Mouse (Mus musculus) testis, postnatal 10 days (tissue): ENCODE results near the gene Rhbdl2.
A peak's percentile ranks its signal among the peaks of the same experiment; 100 is the strongest.

ENCODE experiments used
- DNase-seq: peaks from one replicate; pipeline ENCODE4 v3.0.0; 2021; ENCODE audit warnings: low spot score

Gene Rhbdl2

DNA sequence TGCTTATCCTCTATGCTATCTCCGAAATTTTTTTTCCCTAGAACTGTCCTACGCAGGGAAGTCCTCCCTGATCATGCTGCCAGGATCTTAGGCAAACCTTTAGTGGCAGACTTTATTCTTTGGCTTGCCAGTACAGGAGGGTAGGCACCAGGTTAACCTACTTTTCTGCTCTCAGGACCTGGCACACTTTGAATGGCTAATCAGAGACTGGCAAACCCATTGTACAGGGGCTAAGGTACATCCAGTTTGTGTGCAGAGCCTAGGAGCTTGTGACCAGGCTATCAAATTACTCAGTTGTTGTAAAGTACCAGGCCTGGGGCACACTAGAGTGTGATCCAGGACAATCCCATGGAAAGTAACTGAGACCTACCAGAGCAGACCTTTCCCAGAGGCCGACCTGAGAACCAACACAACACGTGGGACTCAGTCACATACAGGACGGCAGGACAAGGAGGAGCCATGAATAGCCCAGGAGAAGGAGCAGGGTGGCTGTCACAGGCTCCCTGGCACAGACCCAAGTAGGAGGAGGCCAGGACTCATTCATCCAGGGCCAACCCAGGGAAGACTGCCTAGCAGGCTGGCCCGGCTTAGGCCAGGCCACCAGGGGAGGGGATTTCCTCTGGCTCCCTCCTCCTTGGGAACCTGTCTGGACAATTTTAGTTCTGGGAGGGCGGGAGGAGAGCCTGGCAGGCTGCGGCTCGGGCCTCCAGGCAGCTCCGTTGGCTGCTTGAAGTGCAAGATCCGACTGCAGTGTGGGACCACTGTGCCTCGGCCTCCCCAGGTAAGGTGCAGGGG, at the start of gene Rhbdl2:
Gene Rhbdl2, plus strand, starts transcription at position 684 of the 795 bp plus-strand sequence.
- DNase-seq = peak; percentile 73

DNA sequence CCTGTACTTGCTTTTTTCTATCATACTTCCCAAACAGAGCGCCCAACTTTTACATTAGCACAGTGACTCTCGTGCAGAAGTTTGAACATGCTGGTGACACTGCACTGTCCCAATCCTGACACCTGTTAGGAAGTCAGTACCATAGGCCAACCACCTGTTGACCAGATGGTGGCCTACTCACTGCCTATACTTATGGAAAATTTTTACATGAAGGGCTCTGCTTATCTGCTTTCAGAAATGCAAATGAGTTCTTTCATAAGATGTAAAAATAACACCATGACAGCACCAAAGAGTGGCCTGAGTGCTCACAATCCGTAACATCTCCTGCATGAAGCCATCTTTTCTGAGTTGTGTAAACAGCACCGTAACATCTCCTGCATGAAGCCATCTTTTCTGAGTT, 49.0 kb upstream of the Rhbdl2 start:
- no peak for DNase-seq

DNA sequence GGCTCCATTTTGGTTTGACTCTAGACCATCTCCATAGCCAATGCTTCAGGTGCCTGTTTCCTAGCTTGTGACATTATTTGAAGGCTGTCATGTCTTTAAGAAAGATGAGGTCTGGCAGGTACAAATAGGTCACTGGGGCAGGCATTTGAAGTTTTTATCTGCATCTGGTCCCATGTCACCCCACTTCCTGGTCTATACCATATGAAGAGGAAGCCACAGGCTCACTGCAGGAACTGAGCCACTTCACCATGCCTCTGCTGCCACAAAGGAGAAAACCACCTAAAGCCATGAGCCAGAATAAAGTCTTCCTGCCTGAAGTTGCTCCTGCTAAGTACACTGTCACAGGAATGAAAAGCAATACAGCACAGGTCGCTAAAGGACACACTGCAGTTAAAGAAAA, 44.8 kb upstream of the Rhbdl2 start:
- no peak for DNase-seq

DNA sequence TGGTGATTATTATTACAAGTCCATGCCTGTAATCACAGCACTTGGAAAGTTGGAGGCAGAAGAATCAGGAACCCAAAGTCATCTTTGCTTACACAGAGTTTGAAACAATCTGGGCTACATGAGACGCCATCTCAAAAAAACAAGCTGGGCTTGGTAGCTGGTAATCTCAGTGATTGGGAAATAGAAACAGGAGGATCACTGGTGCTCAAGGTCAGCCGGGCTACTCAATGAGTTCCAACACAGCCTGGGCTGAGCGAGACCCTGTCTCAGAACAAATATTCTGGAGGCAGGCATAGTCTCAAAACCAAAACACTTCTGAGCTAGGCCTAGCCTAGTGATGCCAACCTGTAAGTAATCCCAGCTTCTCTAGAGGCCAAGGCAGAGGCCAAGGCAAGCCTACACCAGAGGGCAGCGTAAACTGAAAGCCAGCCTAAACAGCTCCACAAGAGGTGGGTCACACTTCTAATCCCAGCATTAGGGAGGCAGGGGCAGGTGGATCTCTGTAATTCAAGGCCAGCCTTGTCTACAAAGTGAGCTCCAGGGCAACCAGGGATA, 42.4 kb upstream of the Rhbdl2 start:
- DNase-seq = no peak

DNA sequence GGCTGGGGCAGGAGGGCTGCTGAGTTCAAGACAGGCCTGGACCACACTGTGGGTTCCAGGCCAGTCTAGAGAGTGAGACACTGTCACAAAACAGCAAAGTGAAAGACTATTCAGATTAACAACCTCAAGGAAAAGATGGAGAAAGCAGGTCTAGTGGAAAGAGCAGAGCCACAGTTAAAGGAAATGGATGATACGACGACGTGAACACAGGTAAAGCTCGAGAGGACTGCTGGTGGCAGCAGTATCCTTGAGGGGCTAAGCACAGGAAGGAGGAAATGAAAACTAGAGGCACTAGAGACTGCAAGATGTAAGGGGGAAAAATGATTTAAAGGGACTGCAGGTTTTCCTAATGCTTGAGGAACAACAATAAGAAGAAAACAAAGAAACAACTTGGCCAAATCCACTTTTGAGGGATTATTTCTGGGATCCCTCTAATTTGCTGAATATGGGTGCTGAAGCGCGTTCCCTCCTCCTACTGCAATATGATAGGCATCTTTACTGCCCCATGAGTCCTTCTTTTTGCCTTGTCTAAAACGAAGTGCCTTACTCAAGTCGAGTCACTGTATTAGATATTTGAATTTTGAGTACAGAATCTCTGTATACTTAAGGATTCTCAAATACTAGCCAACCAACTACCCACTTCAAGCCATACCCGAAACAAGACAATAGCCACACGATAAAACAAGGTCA, 38.8 kb upstream of the Rhbdl2 start:
- no peak for DNase-seq

DNA sequence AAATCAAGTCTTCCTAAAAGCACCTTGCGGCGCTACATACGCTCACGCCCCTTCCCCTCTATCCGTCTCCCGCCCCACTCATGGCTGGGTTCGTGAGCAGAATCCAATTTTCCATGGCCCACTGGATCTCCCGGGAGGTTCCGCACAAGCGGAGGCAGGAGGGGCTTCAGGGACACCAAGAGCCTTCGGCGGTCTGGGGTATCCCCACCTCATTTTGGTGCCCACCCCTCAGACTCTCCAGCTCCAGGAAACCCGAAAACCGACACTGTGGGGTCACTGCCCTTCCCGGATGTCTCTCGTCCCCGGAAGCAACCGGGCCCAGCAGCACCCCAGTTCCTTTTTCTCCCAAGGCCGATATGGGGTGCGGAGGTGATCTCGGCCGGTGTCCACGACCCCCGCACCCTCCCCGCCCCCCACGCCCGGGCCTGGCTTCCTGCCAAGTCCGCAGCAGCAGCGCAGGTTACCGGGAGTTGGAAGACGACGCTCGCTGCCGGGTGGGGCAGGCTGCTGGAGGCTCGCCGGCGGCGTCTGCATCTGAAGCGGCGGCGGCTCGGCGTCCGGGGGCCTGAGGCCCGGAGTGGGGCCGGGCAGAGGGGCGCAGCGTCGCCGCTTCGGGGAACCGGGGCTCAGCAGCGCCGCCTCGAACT, 38.1 kb upstream of the Rhbdl2 start:
- DNase-seq = peak; percentile 84

DNA sequence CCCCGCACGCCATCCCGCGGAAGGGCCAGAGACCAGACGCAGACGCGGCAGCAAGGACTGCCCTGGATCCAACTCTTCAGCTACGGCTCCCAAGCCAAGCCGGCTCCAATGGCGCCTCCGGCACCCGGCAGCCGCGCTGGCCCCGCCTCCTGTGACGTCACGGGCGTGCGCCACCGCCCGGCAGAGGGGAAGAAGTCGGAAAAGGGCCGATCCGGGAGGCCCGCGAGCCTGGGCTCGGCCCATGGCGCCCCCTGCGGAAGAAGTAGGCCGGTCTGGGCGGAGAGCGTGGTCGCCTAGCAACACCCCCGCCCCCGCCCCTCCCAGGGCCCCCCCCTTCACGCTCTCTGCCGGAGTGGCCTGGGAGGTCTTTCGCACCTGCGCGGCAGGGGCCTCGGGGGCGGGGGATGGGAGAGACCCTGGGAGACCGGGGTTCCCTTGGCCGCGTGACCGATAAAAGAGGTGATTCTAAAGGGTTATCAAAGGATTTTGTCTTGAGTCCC, 37.5 kb upstream of the Rhbdl2 start, which contains the start of gene Akirin1:
Gene Akirin1, minus strand, starts transcription at position 194 of the 500 bp plus-strand sequence.
- DNase-seq = peak; percentile 99

DNA sequence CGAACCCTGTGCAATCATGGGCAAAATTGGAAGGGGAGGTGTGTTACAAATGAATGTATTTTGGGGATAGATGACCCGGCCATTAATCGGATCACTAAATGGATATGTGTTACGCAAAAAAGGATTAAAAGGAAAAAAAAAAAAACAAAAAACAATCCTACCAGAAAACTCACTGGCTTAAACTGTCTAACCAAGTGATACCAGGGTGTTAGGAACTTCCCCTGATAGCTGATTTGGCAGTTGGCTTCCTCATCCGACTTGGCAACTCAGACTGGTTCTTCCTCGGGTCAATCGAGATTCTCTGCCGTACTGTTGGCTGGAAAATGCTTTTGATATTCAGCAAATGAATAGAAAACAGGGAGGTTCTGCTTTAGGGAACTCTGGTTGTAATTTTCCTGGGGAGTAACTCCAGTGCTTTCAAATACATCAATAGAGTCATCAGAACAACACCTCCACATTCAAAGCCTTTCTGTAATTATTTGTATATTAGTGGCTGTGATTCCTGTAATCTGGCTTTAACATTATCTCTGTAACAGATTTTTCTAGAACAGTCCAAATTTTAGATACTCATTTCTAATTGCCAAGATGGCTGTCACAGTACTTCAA, 36.9 kb upstream of the Rhbdl2 start:
- DNase-seq = no peak

DNA sequence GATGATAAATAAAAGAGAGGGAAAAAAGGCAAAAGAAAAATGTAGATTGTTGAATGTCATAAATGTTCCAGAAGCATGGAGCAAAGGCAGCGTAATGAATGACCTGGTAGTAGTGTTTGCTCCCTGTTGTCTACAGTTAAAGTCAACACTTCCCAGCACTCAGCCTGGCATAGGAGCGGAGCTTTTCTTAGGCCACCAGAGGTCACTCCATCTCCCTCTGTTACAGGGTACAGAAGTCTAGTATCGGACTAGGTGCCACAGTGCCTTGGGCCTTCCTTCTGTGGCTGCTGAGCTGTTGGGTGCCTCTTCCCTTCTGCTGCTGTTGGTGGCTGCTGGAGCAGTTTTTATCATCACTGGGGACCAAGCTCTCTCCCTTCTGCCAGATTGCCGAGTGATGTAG, 29.4 kb upstream of the Rhbdl2 start:
- no peak for DNase-seq

DNA sequence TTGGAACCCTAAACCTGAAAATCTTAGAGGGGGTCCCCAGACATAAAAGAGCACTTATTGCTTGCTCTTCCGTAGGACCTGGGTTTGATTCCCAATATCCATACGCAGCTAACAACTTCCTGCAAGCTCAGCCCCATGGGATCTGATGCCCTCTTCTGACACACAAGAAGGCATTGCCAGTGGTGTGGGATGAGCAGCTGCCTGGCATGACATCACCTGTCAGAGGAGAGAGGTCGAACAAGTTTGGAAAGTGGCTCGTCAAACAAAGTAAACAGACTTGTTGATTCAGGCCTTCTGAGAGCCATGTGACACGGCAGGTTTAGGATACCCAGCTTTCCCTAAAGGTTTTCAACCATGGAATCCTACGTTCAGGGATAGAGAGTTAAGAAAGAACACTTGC, 22.6 kb upstream of the Rhbdl2 start:
- DNase-seq = no peak

DNA sequence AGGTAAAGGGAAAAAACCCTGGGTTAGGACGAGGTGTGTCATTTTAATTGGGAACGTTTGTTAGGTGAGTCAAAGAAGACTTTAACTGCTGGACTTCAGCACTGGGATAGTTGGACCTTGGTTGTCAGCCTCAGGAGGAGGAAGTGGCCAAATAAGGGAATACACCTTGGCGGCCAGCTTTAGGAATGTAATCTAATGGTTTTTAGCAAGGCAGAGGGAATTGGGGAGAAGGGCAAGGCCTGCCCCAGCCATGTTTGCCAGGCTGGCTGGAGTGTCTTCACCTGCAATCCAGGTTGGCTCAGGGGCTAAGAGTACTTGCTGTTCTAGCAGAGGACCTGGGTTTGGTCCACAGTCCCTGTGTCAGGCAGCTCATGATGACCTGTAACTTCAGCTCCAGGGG, 19.9 kb upstream of the Rhbdl2 start:
- no peak for DNase-seq

DNA sequence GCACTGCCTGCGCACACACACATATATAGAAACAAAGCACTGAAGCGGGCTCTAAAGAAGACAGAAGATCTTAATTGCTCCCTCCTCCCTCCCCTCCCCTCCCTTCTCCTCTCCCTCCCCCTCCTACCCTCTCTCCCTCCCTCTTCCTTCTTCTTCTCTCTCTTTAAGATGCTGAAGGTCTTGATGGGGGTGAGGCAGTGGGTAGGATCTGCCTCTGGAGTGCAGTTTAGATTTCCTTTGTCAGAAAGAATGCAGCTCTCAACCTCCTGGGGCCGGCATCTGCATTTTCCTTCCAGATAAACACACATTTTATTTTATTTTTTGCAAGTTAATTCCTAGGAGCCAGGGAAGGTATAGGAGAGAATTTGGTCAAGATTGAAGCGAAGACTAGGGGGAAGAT, 19.4 kb upstream of the Rhbdl2 start:
- DNase-seq = no peak

DNA sequence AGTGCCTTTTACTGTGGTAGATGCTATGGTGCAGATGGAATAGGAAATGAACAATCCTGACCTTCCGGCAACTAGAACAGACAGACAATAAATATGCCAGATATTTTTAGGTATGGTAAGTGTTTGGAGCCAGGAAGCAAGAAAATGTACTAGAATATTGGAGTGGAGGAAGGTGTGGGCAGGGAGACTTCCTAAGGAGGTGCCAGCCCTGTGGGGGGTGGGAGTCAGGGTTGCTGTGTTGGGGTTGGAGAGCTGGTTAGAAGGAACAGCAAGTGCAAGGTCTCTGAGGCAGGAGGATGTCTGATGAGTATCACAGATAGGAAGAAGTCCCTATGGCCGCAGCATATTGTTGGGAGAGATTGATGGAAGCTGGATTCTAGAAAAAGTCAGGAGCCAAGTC, 5.0 kb downstream of the Rhbdl2 start:
- no peak for DNase-seq

DNA sequence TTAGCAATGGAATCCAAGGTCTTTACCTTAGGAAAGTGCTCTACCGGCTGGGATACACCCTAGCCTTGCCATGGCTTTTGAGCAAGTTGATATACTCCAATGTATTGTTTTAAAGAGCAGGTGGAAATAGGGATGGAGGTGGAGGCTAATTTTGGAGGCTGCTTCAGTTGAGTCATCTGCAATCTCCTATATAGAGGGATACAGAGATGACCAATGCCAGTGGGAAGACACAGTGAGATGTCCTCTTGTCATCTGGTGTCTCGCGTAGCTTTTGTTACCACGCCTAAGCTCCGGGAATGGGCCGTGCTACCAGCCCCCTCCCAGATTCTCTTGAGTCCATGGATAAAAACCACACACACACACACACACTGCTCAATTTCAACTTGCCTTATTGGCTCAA, 5.5 kb downstream of the Rhbdl2 start:
- DNase-seq = no peak

DNA sequence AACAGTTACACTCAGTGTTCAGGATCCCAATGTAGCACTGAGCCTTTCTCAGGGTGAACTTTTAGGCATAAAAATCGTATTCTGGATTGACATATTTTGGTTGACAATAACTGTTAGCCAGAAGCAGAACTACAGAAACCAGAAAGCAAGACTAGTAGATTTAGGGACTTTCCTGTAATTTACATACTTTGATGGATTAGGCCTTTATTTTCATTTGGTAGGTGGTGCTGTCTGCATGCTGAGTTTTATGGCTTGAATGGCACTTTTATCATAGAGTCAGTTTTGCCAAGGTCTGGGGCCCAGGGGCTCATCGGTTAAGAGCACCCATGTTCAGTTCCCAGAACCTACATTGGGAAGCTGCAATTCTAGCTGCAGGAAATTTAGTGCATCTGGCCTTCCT, 7.4 kb downstream of the Rhbdl2 start:
- no peak for DNase-seq

DNA sequence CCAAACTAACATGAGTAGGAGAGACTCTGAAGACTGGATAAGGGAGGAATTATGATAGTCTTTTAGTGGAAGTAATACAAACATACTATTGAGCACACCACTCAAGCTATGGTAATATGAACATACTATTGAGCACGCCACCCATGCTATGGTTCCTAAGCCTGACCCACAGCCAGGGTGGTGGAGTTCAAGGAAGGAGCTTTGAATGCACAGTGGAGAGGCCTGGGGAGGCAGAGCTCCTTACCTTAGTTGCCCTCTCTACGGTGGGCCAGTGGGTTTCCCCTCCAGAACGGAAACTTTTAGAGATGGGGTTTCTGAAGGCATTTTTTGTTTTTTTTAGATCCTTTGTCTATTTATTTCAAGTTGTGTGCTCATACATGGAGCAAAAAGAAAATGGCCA, 9.7 kb downstream of the Rhbdl2 start:
- DNase-seq = no peak

DNA sequence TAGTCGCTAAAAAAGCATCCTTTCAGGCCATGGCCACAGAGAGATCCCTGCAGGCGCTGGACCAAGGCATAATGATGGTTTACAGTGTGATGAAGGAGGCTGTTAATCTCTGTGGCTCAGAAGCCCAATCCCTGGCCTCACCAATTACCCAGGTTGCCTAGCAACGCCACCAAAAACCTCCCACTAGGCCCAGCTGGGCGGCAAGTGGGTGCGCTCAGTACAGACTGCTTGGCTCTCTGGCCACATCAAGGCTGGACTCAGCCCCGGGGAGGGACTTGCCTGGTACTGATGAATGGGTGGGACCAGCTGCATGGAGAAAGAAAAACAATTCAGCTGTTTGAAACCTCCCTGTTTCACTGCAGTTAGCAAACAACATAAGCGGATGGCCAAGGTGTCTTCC, 10.2 kb downstream of the Rhbdl2 start:
- no peak for DNase-seq

DNA sequence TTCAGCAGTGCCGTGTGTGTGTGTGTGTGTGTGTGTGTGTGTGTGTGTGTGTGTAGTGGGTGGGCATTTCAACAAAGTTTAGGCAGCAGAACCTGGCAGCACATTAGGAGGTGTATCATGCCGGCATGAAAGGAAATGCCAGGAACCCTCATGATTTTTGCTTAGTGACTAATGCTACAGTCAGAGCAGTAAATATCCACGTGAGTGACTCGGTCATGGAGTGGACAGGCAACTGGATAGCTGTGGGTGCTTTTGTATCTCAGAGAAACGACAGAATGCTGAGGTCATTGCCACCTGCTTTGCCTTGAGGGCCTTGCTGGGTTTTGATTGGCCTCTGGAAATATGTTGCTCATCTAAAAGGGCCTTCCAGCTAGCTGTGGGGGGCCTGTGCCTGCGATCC, 16.0 kb downstream of the Rhbdl2 start:
- DNase-seq = no peak

DNA sequence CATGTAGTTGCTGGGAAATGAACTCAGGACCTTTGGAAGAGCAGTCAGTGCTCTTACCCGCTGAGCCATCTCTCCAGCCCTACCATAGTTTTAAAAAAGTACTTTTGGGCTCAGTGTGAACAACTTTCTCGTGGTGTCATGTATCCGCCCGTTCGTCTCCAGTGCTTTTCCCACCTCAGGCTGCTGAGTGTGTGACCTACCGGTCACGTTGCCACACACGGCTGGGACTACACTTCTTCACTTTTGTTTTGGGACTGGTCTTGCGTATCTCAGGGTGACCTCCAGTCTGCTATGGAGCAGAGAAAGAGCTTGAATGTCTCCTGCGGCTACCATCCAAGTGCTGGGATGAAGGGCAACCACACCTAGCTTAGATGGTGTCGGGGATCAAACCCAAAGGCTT, 20.6 kb downstream of the Rhbdl2 start:
- DNase-seq = no peak

DNA sequence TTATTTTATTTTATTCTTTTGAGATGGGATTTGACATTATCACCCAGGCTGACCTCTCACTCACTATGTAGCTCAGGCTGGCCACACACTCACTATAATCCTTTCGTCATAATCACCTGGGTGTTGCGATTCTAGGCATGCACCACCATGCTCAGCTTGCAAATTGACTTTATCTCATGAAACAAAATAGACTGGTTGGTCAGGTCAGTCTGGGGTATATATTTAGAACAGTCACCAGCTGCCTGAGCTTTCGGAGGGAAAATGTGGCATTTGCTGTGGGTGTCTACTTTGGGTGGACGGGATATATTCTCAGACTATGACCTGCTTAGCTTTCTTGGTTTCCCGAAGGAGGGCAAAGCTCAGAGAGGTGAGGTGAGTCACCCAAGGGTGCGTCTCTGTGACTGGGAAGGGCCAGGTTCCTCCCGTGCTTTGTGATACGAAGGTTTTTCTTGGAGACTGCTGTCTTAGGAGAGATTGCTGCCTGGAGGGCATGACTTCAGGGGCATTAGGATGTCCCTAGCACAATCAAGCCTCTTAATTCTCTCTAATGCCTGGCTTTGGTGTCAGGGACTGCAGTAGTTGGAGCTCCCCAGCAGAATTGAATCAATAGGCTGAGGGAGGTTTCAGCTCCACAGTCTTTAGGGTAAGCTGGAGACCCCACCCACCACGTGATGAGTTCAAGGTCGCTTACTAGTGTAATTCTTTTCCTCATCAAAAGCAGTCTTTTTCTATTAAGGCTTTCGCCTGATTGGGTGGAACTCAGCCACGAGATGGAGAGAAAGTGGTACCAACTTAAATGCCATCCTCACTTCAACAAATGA, 23.0 kb downstream of the Rhbdl2 start:
- DNase-seq = no peak

DNA sequence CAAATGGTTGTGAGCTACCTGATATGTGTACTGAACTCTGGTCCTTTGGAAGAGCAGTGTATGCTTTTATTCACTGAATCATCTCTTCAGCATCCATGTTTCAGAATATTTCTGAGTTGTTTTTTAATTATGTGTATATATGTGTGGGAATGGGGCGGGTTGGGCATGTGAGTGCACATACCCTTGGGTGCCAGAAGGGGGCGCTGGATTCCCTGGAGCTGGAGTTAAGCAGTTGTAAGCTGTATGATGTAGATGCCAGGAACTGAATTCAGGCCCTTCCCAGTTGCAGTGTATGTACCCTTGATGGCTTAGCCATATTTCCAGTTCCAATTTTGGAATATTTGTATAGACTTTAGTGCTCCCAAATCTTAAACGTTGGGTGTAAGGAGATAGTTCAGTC, 24.9 kb downstream of the Rhbdl2 start:
- DNase-seq = no peak
